Mouse (Mus musculus) adipocyte (in vitro differentiated cells): ENCODE measurements around the gene Ttll1.
A peak's percentile ranks its signal among the peaks of the same experiment; 100 is the strongest.
"Not testable (repeated sequence)": the region's sequence is repeated elsewhere in the genome, so short reads cannot be mapped to it uniquely, and the experiment has no call there.

ENCODE experiments used
- DNase-seq: peaks from one replicate; pipeline ENCODE4 v3.0.0-alpha.2; 2016; ENCODE audit warnings: low spot score

Gene Ttll1

GRCm38 (mm10) chr15:83482645-83483224 lies 28.0 kb downstream of the Ttll1 start:
- no peak for DNase-seq

- no peak for DNase-seq
Observed at GRCm38 (mm10) chr15:83481236-83481780, 29.4 kb downstream of the Ttll1 start.

- DNase-seq: no peak
Observed at GRCm38 (mm10) chr15:83479818-83480217, 30.9 kb downstream of the Ttll1 start.

- DNase-seq: no peak
Observed at GRCm38 (mm10) chr15:83478096-83478495, 32.6 kb downstream of the Ttll1 start.

GRCm38 (mm10) chr15:83476593-83477273 lies 34.0 kb downstream of the Ttll1 start:
- no peak for DNase-seq

GRCm38 (mm10) chr15:83474466-83474836 lies 36.2 kb downstream of the Ttll1 start:
- DNase-seq: peak; percentile 38

- peak; percentile 42 for DNase-seq
Observed at GRCm38 (mm10) chr15:83473832-83474465, 36.7 kb downstream of the Ttll1 start.

GRCm38 (mm10) chr15:83473251-83473650 lies 37.4 kb downstream of the Ttll1 start:
- no peak for DNase-seq

GRCm38 (mm10) chr15:83471476-83471875 lies 39.2 kb downstream of the Ttll1 start:
- peak; percentile 82 for DNase-seq

- no peak for DNase-seq
Observed at GRCm38 (mm10) chr15:83470443-83470842, 40.2 kb downstream of the Ttll1 start.

GRCm38 (mm10) chr15:83469279-83469821 lies 41.3 kb downstream of the Ttll1 start:
- DNase-seq: no peak

- no peak for DNase-seq
Observed at GRCm38 (mm10) chr15:83467232-83467966, 43.3 kb downstream of the Ttll1 start.

- DNase-seq: no peak
Observed at GRCm38 (mm10) chr15:83466331-83466730, 44.4 kb downstream of the Ttll1 start.

- no peak for DNase-seq
Observed at GRCm38 (mm10) chr15:83464905-83465650, 45.6 kb downstream of the Ttll1 start.

GRCm38 (mm10) chr15:83464083-83464904 lies 46.4 kb downstream of the Ttll1 start, which contains the start of gene Pacsin2:
Gene Pacsin2, minus strand, starts transcription at chr15:83464606.
- peak; percentile 98 for DNase-seq

GRCm38 (mm10) chr15:83463369-83464082 lies 47.2 kb downstream of the Ttll1 start:
- peak; percentile 29 for DNase-seq

GRCm38 (mm10) chr15:83462349-83462748 lies 48.3 kb downstream of the Ttll1 start:
- DNase-seq: not testable (repeated sequence)

GRCm38 (mm10) chr15:83460891-83461290 lies 49.8 kb downstream of the Ttll1 start:
- no peak for DNase-seq

GRCm38 (mm10) chr15:83457541-83457940 lies 53.2 kb downstream of the Ttll1 start:
- no peak for DNase-seq

- DNase-seq: no peak
Observed at GRCm38 (mm10) chr15:83455637-83456036, 55.1 kb downstream of the Ttll1 start.
